Mouse (Mus musculus) CD4-positive naive resting alpha-beta T cell, adult 76 days (primary cell): Measurements from ENCODE around the gene Gabrg1. TPM values are rescaled to one million over a fixed set of nuclear protein-coding genes. Genes with fewer than 3 reads are reported as not detected.

Source experiments
- total RNA-seq: library from RNA; stranded (reverse); gene quantifications from one replicate; pipeline ENCODE4 v1.2.4, GENCODE M21; 2023

Gene Gabrg1
- total RNA-seq, result not detected

DNA sequence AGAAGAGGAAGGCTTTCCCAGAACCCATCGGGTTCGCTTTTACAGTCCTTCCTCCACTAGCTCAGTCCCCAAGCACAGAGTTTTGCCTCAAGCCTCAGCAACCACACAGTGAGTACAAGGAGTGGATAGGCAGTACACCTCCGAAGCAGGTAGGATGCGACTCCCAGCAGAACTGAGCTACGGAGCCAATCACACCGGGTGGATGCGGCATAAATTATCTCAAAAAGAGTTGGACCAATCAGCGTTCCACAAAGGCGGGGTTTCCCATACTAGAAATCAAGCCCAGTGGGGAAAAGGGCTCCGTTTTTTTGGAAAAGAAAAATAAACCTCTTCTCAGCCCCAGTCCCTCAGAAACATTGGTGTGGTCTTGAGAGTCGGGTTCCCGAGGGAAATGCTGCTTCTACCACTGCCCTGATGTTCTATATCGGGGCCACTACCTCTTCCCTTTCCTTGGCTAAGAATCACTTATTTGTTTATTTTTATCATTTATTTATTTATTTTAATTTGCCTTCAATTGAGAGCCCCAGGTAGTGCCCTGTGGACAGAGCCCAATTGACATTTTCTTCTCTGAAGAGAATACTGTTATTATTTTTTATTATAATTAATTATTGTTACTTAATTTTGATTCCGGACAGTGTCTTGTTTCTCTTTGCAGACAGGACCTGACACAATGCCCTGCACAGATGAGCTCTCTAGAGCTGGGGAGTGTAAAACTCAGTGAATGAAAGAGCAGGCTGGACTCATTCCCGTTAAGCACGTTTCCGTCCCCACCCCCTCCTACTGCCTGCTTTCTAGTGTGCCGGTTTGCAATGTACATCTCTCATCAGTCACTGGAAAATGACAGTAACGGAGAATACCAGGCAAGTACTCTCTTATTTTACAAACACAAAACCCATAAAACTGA lies at the start of gene Gabrg1:
Gabrg1 (minus strand) TSS at position 426 of the 904 bp plus-strand sequence.

